Mouse (Mus musculus) heart, embryonic 10.5 days (tissue): Measurements from ENCODE around the gene Ctns. TPM values are rescaled to one million over a fixed set of nuclear protein-coding genes. Genes with fewer than 3 reads are reported as not detected.

ENCODE experiments used
- DNase-seq: peaks from one replicate; pipeline ENCODE4 v3.0.0-alpha.2; 2017; ENCODE audit warnings: low spot score
- H3K27ac ChIP-seq: fragments of 300-500 bp; sonication (generic); 2 replicates; pipeline ENCODE4 v1.5.1; 2016; ENCODE audit warnings: mild to moderate bottlenecking
- H3K27me3 ChIP-seq: fragments of 300-500 bp; sonication (generic); 2 replicates; pipeline ENCODE4 v1.6.1; 2016; ENCODE audit warnings: mild to moderate bottlenecking; ENCODE audit not compliant: poor library complexity, insufficient read depth, severe bottlenecking
- H3K36me3 ChIP-seq: fragments of 300-500 bp; sonication (generic); 2 replicates; pipeline ENCODE4 v1.6.1; 2016; ENCODE audit warnings: mild to moderate bottlenecking, moderate library complexity
- H3K4me1 ChIP-seq: fragments of 300-500 bp; sonication (generic); 2 replicates; pipeline ENCODE4 v1.6.1; 2016; ENCODE audit warnings: mild to moderate bottlenecking
- H3K4me3 ChIP-seq: fragments of 300-500 bp; sonication (generic); 2 replicates; pipeline ENCODE4 v1.5.1; 2016; ENCODE audit warnings: mild to moderate bottlenecking, moderate library complexity
- H3K9me3 ChIP-seq: fragments of 300-500 bp; sonication (generic); 2 replicates; pipeline ENCODE4 v1.6.1; 2016; ENCODE audit warnings: mild to moderate bottlenecking, moderate library complexity
- WGBS: fragments of 180-500 bp; shearing (Covaris S2); methylation state at CpG from one replicate; pipeline ENCODE4 v1.1.7; 2016; 5-methylcytosine and 5-hydroxymethylcytosine counted together
- polyA plus RNA-seq: library from polyadenylated mRNA; unstranded; fragments of >200 nt; fragmentation: Nextera tagmentation; extraction: Ambion mirVana; gene quantifications from 2 replicates; pipeline ENCODE4 v1.2.1, GENCODE M21; 2016

Gene Ctns
- polyA plus RNA-seq, 1 experiment from 2014 or later, result 14.0 TPM

- H3K27ac ChIP-seq, result peak within 1 kb of the TSS; percentile 71
Measured at GRCm38 (mm10) chr11:73159957-73160810, 38.7 kb downstream of the Ctns start, which contains the start of gene P2rx5. Gene P2rx5 (plus strand): TSS chr11:73160421.

GRCm38 (mm10) chr11:73155071-73155470 is 43.8 kb downstream of the Ctns start:
- Histone ChIP-seq H3K36me3 (no peaks in the 10 kb centered on the region), H3K9me3 (no peaks in the 10 kb centered on the region), H3K4me1 (peaks cover 2% of the 10 kb centered on the region), H3K27me3 (peaks cover 48% of the 10 kb centered on the region), H3K27ac (no peak overlapping the region), H3K4me3 (no peak overlapping the region)
- 70% methylated on average over 6 of the region's 6 CpGs for WGBS
- no peak for DNase-seq

More at GRCm38 (mm10) chr11:73159957-73160810, 38.7 kb downstream of the Ctns start, which contains the start of gene P2rx5:
- Histone ChIP-seq H3K36me3 (no peaks in the 10 kb centered on the region), H3K4me1 (peaks cover 15% of the 10 kb centered on the region), H3K4me3 (peak within 1 kb of the TSS; percentile 68), H3K9me3 (no peaks in the 10 kb centered on the region), H3K27me3 (peaks cover 65% of the 10 kb centered on the region)
- DNase-seq, result peak; percentile 78
- WGBS, result 2% methylated on average over 49 of the region's 49 CpGs

- H3K9me3 ChIP-seq, result no peaks in the 10 kb centered on the region
- no peak for DNase-seq
- H3K27me3 ChIP-seq, result no peaks in the 10 kb centered on the region
- no peak overlapping the region for H3K27ac ChIP-seq
- 76% methylated on average over 9 of the region's 9 CpGs for WGBS
- no peak overlapping the region for H3K4me3 ChIP-seq
- H3K36me3 ChIP-seq, result no peaks in the 10 kb centered on the region
- peaks cover 10% of the 10 kb centered on the region for H3K4me1 ChIP-seq
Measured at GRCm38 (mm10) chr11:73148209-73148608, 50.6 kb downstream of the Ctns start.

DNA sequence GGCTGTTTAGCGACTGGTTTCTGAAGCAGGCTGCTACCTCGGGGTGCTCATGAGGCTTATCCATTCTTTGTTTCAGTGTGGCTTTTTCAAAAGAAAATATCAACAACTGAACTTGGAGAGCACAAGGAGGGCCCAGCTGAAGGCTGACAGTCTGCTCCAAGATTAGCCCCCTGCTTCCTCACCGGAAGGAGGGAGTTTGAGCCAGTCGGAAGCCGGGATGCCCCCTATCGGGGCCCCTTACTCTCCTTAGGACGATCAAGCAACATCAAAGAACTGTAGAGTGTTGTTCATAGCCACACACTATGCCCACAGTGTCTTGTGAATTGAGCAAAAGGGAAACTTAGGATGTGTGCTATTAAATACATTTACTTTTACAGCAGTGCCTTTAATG is 51.9 kb downstream of the Ctns start:
- H3K4me1 ChIP-seq, result peaks cover 10% of the 10 kb centered on the region
- H3K4me3 ChIP-seq, result no peak overlapping the region
- no peak for DNase-seq
- H3K36me3 ChIP-seq, result no peaks in the 10 kb centered on the region
- H3K9me3 ChIP-seq, result no peaks in the 10 kb centered on the region
- no peaks in the 10 kb centered on the region for H3K27me3 ChIP-seq
- H3K27ac ChIP-seq, result no peak overlapping the region; the same call in 1 of the 2 replicates
- 43% methylated on average over 7 of the region's 7 CpGs for WGBS

DNA sequence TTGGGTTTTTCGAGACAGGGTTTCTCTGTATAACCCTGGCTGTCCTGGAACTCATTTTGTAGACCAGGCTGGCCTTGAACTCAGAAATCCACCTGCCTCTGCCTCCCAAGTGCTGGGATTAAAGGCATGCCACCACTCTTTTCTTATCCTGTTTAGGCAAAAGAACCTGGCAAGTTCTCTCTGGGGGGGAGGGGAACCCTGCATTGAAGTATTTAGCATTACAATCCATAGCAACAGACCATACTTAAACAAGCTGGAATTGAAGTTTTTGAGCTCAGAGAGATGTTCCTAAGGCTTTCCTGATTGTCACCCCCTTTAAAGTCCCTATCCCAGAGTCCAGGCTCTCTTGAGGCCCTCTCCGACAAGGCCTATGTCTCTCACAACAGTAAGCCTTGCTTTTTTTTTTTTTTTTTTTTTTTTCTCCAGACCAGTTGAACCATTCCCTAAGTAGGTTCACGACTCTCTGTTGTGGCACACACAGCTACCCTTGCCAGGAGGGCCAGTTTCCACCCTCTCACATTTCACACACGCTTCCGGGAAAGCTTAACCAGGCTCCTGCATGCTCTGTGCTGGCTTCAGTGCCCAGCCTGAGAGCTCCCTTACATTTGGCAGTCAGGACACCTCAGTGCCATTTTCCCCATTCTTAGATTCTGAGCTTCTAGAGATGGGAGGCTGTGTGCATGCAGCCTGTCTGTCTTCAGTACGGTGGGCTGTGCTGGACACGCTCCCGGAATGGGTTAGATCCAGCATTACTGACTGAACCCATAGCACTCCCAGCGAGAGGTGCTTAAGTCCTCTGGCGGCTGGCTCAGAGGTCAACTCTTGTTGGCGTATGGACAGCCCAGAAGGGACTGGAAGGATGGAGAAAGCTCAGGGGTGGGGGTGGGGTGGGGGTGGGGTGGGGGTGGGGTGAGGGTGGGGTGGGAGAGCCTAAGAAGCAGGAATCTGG is 52.5 kb downstream of the Ctns start:
- H3K36me3 ChIP-seq, result no peaks in the 10 kb centered on the region
- no peak overlapping the region; the same call in 1 of the 2 replicates for H3K27ac ChIP-seq
- no peak overlapping the region for H3K4me3 ChIP-seq
- H3K9me3 ChIP-seq, result no peaks in the 10 kb centered on the region
- WGBS, result 54% methylated on average over 11 of the region's 11 CpGs
- H3K4me1 ChIP-seq, result peaks cover 10% of the 10 kb centered on the region
- H3K27me3 ChIP-seq, result no peaks in the 10 kb centered on the region
- no peak for DNase-seq

- Histone ChIP-seq H3K9me3 (no peaks in the 10 kb centered on the region), H3K36me3 (no peaks in the 10 kb centered on the region), H3K4me1 (peaks cover 10% of the 10 kb centered on the region), H3K4me3 (no peak overlapping the region), H3K27me3 (no peaks in the 10 kb centered on the region), H3K27ac (peak overlapping the region; percentile 65)
- no peak for DNase-seq
- 58% methylated on average over 1 of the region's 1 CpGs for WGBS
Measured at GRCm38 (mm10) chr11:73144261-73144681, 54.6 kb downstream of the Ctns start.

DNA sequence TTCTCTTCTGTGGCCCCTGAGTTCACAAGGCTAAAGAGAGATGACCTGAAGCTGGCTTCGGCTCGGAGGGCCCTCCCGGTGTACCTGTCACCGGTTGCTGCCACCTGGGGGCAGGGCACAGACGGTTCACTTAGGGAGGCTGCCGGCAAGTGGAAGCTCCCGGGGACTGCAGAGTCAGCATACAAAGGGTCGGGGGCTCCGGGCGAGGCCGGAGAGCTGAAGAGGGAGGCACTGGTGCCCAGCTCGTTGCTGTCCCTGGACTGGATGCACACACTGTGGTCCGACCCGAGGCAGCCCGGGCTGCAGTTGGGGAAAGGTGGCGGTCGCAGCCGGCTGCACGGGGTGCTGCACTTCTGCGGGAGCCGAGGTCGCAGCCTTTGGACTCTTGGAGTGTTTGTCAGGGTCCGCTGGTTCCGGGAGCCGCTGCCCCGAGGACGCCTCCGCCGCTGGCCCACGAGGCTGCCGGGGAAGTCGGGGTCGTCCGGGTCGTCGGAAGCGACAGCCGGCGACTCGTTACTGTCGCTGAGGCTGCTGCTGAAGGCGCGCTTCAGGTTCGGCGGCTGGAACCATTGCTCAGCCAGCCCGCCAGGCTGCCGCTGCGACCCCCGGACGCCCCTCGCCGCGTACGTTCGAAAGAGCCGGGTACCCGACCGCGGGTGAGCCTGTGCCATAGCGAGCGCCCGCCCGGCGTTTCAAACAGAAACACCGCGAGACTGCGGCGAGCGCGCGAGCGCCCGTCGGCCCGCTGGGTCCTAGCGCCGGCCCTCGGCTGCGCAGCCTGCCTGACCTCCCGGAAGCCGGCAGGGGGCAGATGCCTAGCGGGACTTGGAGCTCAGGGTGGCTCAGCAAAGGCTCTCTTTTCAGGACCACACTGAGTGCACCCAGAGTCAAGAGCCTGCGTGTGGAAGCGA is 61.0 kb downstream of the Ctns start, which contains the start of gene Haspin:
Gene Haspin (minus strand): TSS at position 704 of the 911 bp plus-strand sequence.
- Histone ChIP-seq H3K27me3 (no peaks in the 10 kb centered on the region), H3K27ac (peak within 1 kb of the TSS; percentile 88), H3K4me1 (peaks cover 33% of the 10 kb centered on the region), H3K36me3 (peaks cover 19% of the 10 kb centered on the region), H3K4me3 (peak within 1 kb of the TSS; percentile 83), H3K9me3 (no peaks in the 10 kb centered on the region)
- under 1% methylated on average over 84 of the region's 84 CpGs for whole genome bisulfite sequencing
- DNase-seq, result peak; percentile 95

GRCm38 (mm10) chr11:73137116-73137515 is 61.7 kb downstream of the Ctns start:
- Histone ChIP-seq H3K4me3 (peak overlapping the region; percentile 83), H3K27me3 (no peaks in the 10 kb centered on the region), H3K36me3 (peaks cover 26% of the 10 kb centered on the region), H3K4me1 (peaks cover 33% of the 10 kb centered on the region), H3K27ac (peak overlapping the region; percentile 88), H3K9me3 (no peaks in the 10 kb centered on the region)
- no peak for DNase-seq
- WGBS, result 40% methylated on average over 11 of the region's 11 CpGs

- Histone ChIP-seq H3K9me3 (no peaks in the 10 kb centered on the region), H3K36me3 (peaks cover 28% of the 10 kb centered on the region), H3K4me3 (peak overlapping the region; percentile 83), H3K27me3 (no peaks in the 10 kb centered on the region), H3K27ac (no peak overlapping the region), H3K4me1 (peaks cover 33% of the 10 kb centered on the region)
- WGBS, result 79% methylated on average over 6 of the region's 6 CpGs
- no peak for DNase-seq
Measured at GRCm38 (mm10) chr11:73136587-73136986, 62.3 kb downstream of the Ctns start.

- Histone ChIP-seq H3K27me3 (no peaks in the 10 kb centered on the region), H3K4me1 (peaks cover 38% of the 10 kb centered on the region), H3K4me3 (no peak overlapping the region), H3K27ac (no peak overlapping the region), H3K9me3 (no peaks in the 10 kb centered on the region), H3K36me3 (peaks cover 32% of the 10 kb centered on the region)
- DNase-seq, result no peak
- WGBS, result 89% methylated on average over 5 of the region's 5 CpGs
Measured at GRCm38 (mm10) chr11:73134222-73134621, 64.6 kb downstream of the Ctns start.
